Mouse (Mus musculus) limb, embryonic 11.5 days (tissue): ENCODE measurements around the gene Ptdss2. TPM values are rescaled to one million over a fixed set of nuclear protein-coding genes. Genes with fewer than 3 reads are reported as not detected.

Experiments used
- ATAC-seq: fragments of 200-750 bp; cut with Nextera tagmentation; 2 replicates; pipeline ENCODE4 v1.8.0; 2017; ENCODE audit warnings: low read depth; ENCODE audit not compliant: insufficient number of reproducible peaks, low FRiP score, low TSS enrichment
- DNase-seq: peaks from one replicate; pipeline ENCODE4 v3.0.0-alpha.2; 2015; ENCODE audit warnings: low spot score
- H3K27ac ChIP-seq: fragments of 300-500 bp; sonication (generic); replicated peaks from 2 replicates; pipeline ENCODE4 v1.5.1; 2014; ENCODE audit warnings: low read depth, mild to moderate bottlenecking, low read length
- H3K27me3 ChIP-seq: fragments of 300-500 bp; sonication (generic); 2 replicates; pipeline ENCODE4 v1.6.1; 2014; ENCODE audit warnings: mild to moderate bottlenecking, low read length, mixed read lengths; ENCODE audit not compliant: control insufficient read depth, insufficient read depth
- H3K36me3 ChIP-seq: fragments of 300-500 bp; sonication (generic); 2 replicates; pipeline ENCODE4 v1.6.1; 2014; ENCODE audit warnings: mild to moderate bottlenecking, low read length, moderate library complexity, mixed read lengths; ENCODE audit not compliant: control insufficient read depth, insufficient read depth
- H3K4me1 ChIP-seq: fragments of 300-500 bp; sonication (generic); 2 replicates; pipeline ENCODE4 v1.6.1; 2014; ENCODE audit warnings: low read length, mixed read lengths; ENCODE audit not compliant: control insufficient read depth, insufficient read depth
- H3K4me2 ChIP-seq: fragments of 300-500 bp; sonication (generic); 2 replicates; pipeline ENCODE4 v1.6.1; 2014; ENCODE audit warnings: low read depth, mild to moderate bottlenecking, moderate library complexity; ENCODE audit not compliant: severe bottlenecking
- H3K4me3 ChIP-seq: fragments of 300-500 bp; sonication (generic); 2 replicates; pipeline ENCODE4 v1.5.1; 2014; ENCODE audit warnings: low read depth, low read length
- H3K9ac ChIP-seq: fragments of 300-500 bp; sonication (generic); 2 replicates; pipeline ENCODE4 v1.6.1; 2014; ENCODE audit warnings: mild to moderate bottlenecking, low read length
- H3K9me3 ChIP-seq: fragments of 300-500 bp; sonication (generic); 2 replicates; pipeline ENCODE4 v1.6.1; 2016; ENCODE audit warnings: low read length; ENCODE audit not compliant: control insufficient read depth
- WGBS: fragments of 180-500 bp; shearing (Covaris S2); extraction: QIAGEN DNeasy Blood & Tissue Kit; methylation state at CpG from one replicate; pipeline ENCODE4 v1.1.7; 2014; 5-methylcytosine and 5-hydroxymethylcytosine counted together
- polyA plus RNA-seq: library from polyadenylated mRNA; unstranded; fragments of >200 nt; fragmentation: Nextera tagmentation; extraction: Ambion mirVana; gene quantifications from 2 replicates; pipeline ENCODE4 v1.2.1, GENCODE M21; 2014

Ptdss2 gene
- polyA plus RNA-seq, 1 experiment from 2014 or later: 70.6 TPM

GRCm38 (mm10) chr7:141131904-141132755 lies 9.9 kb downstream of the Ptdss2 start:
- Histone ChIP-seq H3K9me3 (no peaks in the 10 kb centered on the region), H3K9ac (peak overlapping the region; percentile 84), H3K4me1 (no peaks in the 10 kb centered on the region), H3K4me3 (peak overlapping the region; percentile 80), H3K27ac (no peak overlapping the region), H3K27me3 (no peaks in the 10 kb centered on the region), H3K4me2 (peak overlapping the region; percentile 78), H3K36me3 (peaks cover 8% of the 10 kb centered on the region; the same call in 1 of the 2 replicates)
- DNase-seq (no peak), ATAC-seq (no peak)
- WGBS: 55% methylated on average over 12 of the region's 12 CpGs

- no peak overlapping the region for H3K9ac ChIP-seq
- H3K27ac ChIP-seq: no peak overlapping the region
- DNase-seq (no peak), ATAC-seq (no peak)
- H3K27me3 ChIP-seq: no peaks in the 10 kb centered on the region
- no peak overlapping the region for H3K4me3 ChIP-seq
- H3K9me3 ChIP-seq: no peaks in the 10 kb centered on the region
- no peaks in the 10 kb centered on the region for H3K4me1 ChIP-seq
- 90% methylated on average over 4 of the region's 4 CpGs for WGBS
- no peak overlapping the region for H3K4me2 ChIP-seq
- peaks cover 9% of the 10 kb centered on the region for H3K36me3 ChIP-seq
Observed at GRCm38 (mm10) chr7:141141326-141141725, 19.1 kb downstream of the Ptdss2 start.

GRCm38 (mm10) chr7:141143112-141143511 lies 20.9 kb downstream of the Ptdss2 start:
- H3K4me2 ChIP-seq: no peak overlapping the region
- H3K4me1 ChIP-seq: no peaks in the 10 kb centered on the region
- peaks cover 13% of the 10 kb centered on the region for H3K36me3 ChIP-seq
- H3K4me3 ChIP-seq: no peak overlapping the region
- no peak overlapping the region for H3K9ac ChIP-seq
- DNase-seq (peak; percentile 51), ATAC-seq (no peak)
- H3K27me3 ChIP-seq: no peaks in the 10 kb centered on the region
- no peaks in the 10 kb centered on the region for H3K9me3 ChIP-seq
- 50% methylated on average over 5 of the region's 5 CpGs for WGBS
- H3K27ac ChIP-seq: no peak overlapping the region

- no peak overlapping the region for H3K4me3 ChIP-seq
- WGBS: 96% methylated on average over 2 of the region's 2 CpGs
- DNase-seq (no peak), ATAC-seq (no peak)
- H3K4me1 ChIP-seq: no peaks in the 10 kb centered on the region
- no peaks in the 10 kb centered on the region for H3K27me3 ChIP-seq
- H3K36me3 ChIP-seq: peaks cover 13% of the 10 kb centered on the region
- H3K4me2 ChIP-seq: no peak overlapping the region
- no peak overlapping the region for H3K9ac ChIP-seq
- no peak overlapping the region for H3K27ac ChIP-seq
- H3K9me3 ChIP-seq: no peaks in the 10 kb centered on the region
Observed at GRCm38 (mm10) chr7:141143861-141144260, 21.7 kb downstream of the Ptdss2 start.

GRCm38 (mm10) chr7:141144650-141145049 lies 22.5 kb downstream of the Ptdss2 start:
- DNase-seq (no peak), ATAC-seq (no peak)
- H3K4me1 ChIP-seq: no peaks in the 10 kb centered on the region
- WGBS: 92% methylated on average over 3 of the region's 3 CpGs
- no peak overlapping the region for H3K9ac ChIP-seq
- no peak overlapping the region for H3K27ac ChIP-seq
- no peak overlapping the region for H3K4me3 ChIP-seq
- peaks cover 11% of the 10 kb centered on the region for H3K36me3 ChIP-seq
- no peak overlapping the region for H3K4me2 ChIP-seq
- H3K9me3 ChIP-seq: no peaks in the 10 kb centered on the region
- H3K27me3 ChIP-seq: no peaks in the 10 kb centered on the region

- Histone ChIP-seq H3K27ac (no peak overlapping the region), H3K9ac (no peak overlapping the region), H3K27me3 (no peaks in the 10 kb centered on the region), H3K9me3 (no peaks in the 10 kb centered on the region), H3K36me3 (peaks cover 13% of the 10 kb centered on the region), H3K4me1 (no peaks in the 10 kb centered on the region), H3K4me2 (no peak overlapping the region), H3K4me3 (no peak overlapping the region)
- no peak for ATAC-seq
- DNase-seq: no peak
- WGBS: 83% methylated on average over 1 of the region's 1 CpGs
Observed at GRCm38 (mm10) chr7:141145403-141145802, 23.2 kb downstream of the Ptdss2 start.

GRCm38 (mm10) chr7:141146043-141146595 lies 23.9 kb downstream of the Ptdss2 start:
- H3K4me3 ChIP-seq: no peak overlapping the region
- H3K36me3 ChIP-seq: peaks cover 13% of the 10 kb centered on the region
- no peaks in the 10 kb centered on the region for H3K9me3 ChIP-seq
- H3K9ac ChIP-seq: no peak overlapping the region
- no peaks in the 10 kb centered on the region for H3K4me1 ChIP-seq
- 92% methylated on average over 12 of the region's 12 CpGs for WGBS
- H3K4me2 ChIP-seq: no peak overlapping the region
- H3K27ac ChIP-seq: no peak overlapping the region
- DNase-seq: no peak
- no peak for ATAC-seq
- no peaks in the 10 kb centered on the region for H3K27me3 ChIP-seq

GRCm38 (mm10) chr7:141147044-141147443 lies 24.9 kb downstream of the Ptdss2 start:
- H3K4me2 ChIP-seq: no peak overlapping the region
- no peaks in the 10 kb centered on the region for H3K4me1 ChIP-seq
- no peaks in the 10 kb centered on the region for H3K27me3 ChIP-seq
- no peak for DNase-seq
- no peak overlapping the region for H3K27ac ChIP-seq
- WGBS: 92% methylated on average over 6 of the region's 6 CpGs
- peaks cover 17% of the 10 kb centered on the region for H3K36me3 ChIP-seq
- H3K9me3 ChIP-seq: no peaks in the 10 kb centered on the region
- H3K9ac ChIP-seq: no peak overlapping the region
- no peak overlapping the region for H3K4me3 ChIP-seq
- no peak for ATAC-seq
